Mouse (Mus musculus): ENCODE results near the gene Nmnat2. TPM values are rescaled to one million over a fixed set of nuclear protein-coding genes. Genes with fewer than 3 reads are reported as not detected.
"Not testable (repeated sequence)": the region's sequence is repeated elsewhere in the genome, so short reads cannot be mapped to it uniquely, and the experiment has no call there.

Gene Nmnat2
- total RNA-seq, 1 experiment from 2014 or later: 0.38 TPM

GRCm38 (mm10) chr1:153075087-153075736 lies 120.4 kb downstream of the Nmnat2 start:
- ATAC-seq (replicated peaks; ENCODE audit: insufficient number of reproducible peaks, low FRiP score, low TSS enrichment, poor library complexity, severe bottlenecking): no peak

GRCm38 (mm10) chr1:153075955-153076354 lies 121.2 kb downstream of the Nmnat2 start:
- ATAC-seq (replicated peaks; ENCODE audit: insufficient number of reproducible peaks, low FRiP score, low TSS enrichment, poor library complexity, severe bottlenecking): no peak

DNA sequence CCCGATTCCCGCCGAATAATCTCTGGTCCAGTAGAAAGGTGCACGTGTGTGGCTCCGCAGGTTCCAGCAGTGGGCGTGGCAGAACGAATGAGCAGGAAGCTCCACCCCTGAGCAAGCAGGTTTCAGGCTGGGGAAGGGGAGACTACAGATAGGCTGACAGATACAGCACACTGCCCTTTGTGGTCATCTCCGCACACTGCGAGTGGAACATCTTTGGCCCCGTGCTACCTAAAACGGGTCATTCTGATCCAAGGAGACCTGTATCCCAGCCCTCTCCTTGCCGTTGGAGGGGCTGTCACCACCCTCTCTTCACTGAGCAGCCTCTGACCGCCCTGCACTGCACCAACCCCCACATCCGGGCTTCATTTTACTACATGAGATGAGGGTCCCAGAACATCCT lies 128.4 kb downstream of the Nmnat2 start:
- not testable (repeated sequence) for ATAC-seq (replicated peaks; ENCODE audit: insufficient number of reproducible peaks, low FRiP score, low TSS enrichment, poor library complexity, severe bottlenecking)

DNA sequence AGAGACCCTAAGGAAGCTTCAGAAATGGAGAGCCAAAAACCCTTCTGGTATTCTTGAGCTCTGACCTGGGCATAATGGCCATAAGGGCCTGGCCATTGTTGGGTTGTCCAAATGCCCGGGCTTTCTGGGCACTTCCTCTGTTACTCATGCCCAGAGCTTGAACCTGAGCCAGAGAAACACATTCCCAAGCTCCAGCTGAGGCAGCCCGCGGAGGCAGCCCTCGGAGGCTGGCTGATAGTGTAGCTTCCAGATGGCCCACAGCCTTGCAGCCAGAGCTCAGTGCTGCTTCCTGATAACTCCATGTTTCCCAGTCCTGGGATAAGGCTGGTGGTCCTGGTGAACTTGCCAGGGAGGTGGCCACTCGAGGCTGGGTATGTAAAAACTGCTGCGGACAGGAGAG lies 129.4 kb downstream of the Nmnat2 start:
- no peak for ATAC-seq (replicated peaks; ENCODE audit: insufficient number of reproducible peaks, low FRiP score, low TSS enrichment, poor library complexity, severe bottlenecking)

DNA sequence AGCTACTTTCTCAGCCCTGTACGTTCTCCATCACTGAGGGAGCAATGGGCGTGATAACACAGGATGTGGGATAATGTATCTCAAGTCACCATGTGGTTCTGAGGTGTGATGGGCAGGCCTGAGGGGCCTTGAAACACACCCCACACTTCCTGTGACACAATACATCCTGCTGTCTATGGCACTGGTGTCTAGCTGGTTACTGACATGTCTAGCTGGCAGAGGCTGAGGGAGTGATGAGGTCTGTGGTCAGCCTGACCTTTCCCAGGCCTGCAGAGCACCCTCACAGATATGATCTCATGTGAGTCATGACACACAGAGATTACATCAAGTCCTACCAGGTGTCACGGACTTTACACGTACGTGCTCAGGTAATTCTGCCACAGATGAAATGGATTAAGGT lies 130.4 kb downstream of the Nmnat2 start:
- peak; percentile 96 for ATAC-seq (replicated peaks; ENCODE audit: insufficient number of reproducible peaks, low FRiP score, low TSS enrichment, poor library complexity, severe bottlenecking)

DNA sequence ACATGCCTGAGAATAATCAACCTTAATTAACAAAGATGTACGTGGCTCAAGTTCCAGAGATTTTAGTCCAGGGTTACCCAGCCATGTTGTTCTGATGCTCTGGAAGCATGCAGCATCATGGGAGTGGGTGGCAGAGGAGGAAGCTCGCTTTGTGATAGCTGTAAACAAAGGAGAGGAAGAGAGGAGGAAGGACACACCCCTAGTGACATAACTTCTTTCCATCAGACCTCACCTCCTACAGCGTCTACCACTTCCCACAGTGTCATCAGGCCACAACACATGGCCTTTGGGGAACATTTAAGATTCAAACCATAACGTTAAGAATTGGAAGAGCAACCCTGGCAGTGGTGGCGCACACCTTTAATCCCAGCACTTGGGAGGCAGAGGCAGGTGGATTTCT lies 133.0 kb downstream of the Nmnat2 start:
- ATAC-seq (replicated peaks; ENCODE audit: insufficient number of reproducible peaks, low FRiP score, low TSS enrichment, poor library complexity, severe bottlenecking): no peak

DNA sequence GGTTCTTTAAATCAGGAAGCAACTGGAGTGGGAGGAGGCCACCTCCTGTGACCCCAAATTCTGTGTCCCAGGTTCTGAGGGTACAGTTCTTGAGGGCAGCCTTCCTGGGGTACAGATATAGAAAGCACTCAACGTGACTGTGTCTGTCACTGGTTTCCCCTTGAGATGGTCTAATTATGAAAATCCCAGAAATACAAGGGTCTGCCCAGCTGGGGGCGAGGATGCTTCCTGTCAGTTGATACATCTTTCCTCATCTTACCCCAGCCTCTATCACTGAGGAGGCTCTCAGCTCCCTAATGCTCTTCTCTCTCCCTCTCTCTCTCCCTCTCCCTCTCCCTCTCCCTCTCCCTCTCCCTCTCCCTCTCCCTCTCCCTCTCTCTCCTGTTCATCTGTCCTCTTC lies 135.3 kb downstream of the Nmnat2 start:
- no peak for ATAC-seq (replicated peaks; ENCODE audit: insufficient number of reproducible peaks, low FRiP score, low TSS enrichment, poor library complexity, severe bottlenecking)

DNA sequence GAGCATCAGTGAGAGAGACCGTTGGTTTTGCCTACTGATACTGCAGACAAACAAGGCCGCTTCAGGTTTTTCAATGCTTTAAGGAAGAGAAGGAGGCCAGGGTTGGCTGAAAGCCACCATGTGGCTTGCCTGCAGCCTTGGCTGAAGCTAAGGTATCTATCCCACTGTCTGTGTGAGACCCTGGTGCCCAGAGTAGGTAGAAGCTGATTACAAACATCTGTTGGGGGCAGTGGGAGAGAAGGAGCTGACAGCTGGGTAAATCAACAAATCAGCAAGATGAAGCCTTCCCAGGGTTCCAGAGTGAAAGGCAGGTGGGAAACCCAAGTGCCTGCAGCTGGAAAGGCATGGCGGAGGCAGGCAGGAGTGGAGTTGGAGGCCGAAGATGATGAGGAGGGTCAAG lies 136.0 kb downstream of the Nmnat2 start:
- no peak for ATAC-seq (replicated peaks; ENCODE audit: insufficient number of reproducible peaks, low FRiP score, low TSS enrichment, poor library complexity, severe bottlenecking)

DNA sequence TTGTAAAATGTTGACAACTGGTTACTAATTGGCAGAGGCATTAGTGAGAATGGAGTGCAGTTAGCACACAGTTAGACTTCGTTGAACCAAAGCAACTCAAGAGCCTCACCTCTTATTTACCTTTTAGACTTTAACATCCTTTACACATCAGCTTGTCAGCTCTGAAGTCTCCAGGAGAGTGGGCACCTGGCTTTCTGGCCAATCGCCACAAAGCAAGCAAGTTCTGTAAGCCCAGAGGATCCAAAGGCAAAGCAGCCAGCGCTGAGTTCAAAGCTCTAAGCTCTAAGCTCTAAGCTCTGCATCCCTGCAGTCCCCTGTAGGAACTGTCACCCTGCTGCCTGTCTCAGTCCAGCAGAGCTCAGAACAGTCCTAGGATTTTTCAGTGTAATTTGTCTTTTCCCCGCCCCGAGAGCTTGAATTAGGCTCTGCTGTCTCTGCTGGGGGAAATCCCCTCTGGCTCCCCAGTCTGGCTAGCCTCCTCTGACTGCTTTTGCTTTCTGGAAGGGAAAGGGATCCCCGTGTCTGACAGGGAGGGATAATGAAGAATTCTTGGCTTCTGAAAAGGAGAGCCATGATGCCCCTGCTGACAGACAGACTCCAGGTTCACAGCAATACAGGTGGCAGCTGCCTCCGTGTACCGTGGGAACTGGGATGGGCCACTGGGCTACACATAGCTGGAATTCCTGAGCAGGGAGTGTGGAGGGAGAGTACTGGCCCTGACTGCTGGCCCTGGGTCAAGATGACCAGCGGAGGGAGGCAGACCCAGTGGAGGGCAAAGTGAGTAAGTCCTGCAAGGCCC lies 136.8 kb downstream of the Nmnat2 start:
- no peak for ATAC-seq (replicated peaks; ENCODE audit: insufficient number of reproducible peaks, low FRiP score, low TSS enrichment, poor library complexity, severe bottlenecking)

- ATAC-seq (replicated peaks; ENCODE audit: insufficient number of reproducible peaks, low FRiP score, low TSS enrichment, poor library complexity, severe bottlenecking): no peak; the same call in 1 of the 2 replicates
Observed at GRCm38 (mm10) chr1:153092237-153092975, 137.6 kb downstream of the Nmnat2 start.

DNA sequence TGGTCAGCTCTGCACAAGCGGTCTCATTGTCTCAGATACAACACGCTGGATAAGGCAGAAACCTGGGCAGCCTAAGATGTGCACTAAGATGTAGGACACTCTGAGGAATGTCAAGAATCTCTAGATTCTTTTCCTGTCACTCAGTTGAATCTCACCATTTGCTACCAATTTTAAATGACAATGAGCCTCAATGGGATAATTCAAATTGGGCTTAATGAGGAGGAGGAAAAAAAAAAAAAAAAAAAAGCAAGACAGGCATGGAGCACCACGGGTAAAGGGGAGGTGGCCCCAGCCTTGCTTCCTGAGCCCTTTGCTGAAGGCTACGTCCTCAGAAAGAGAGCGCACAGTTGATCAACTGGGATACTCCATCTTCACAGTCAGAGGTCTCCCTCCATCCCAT lies 138.4 kb downstream of the Nmnat2 start:
- no peak for ATAC-seq (replicated peaks; ENCODE audit: insufficient number of reproducible peaks, low FRiP score, low TSS enrichment, poor library complexity, severe bottlenecking)

- ATAC-seq (replicated peaks; ENCODE audit: insufficient number of reproducible peaks, low FRiP score, low TSS enrichment, poor library complexity, severe bottlenecking): no peak
Observed at GRCm38 (mm10) chr1:153093581-153093980, 138.8 kb downstream of the Nmnat2 start.

GRCm38 (mm10) chr1:153094226-153095076 lies 139.7 kb downstream of the Nmnat2 start:
- no peak for ATAC-seq (replicated peaks; ENCODE audit: insufficient number of reproducible peaks, low FRiP score, low TSS enrichment, poor library complexity, severe bottlenecking)

- no peak for ATAC-seq (replicated peaks; ENCODE audit: insufficient number of reproducible peaks, low FRiP score, low TSS enrichment, poor library complexity, severe bottlenecking)
Observed at GRCm38 (mm10) chr1:153095328-153095727, 140.5 kb downstream of the Nmnat2 start.

- ATAC-seq (replicated peaks; ENCODE audit: insufficient number of reproducible peaks, low FRiP score, low TSS enrichment, poor library complexity, severe bottlenecking): no peak
Observed at GRCm38 (mm10) chr1:153095826-153096727, 141.3 kb downstream of the Nmnat2 start.

DNA sequence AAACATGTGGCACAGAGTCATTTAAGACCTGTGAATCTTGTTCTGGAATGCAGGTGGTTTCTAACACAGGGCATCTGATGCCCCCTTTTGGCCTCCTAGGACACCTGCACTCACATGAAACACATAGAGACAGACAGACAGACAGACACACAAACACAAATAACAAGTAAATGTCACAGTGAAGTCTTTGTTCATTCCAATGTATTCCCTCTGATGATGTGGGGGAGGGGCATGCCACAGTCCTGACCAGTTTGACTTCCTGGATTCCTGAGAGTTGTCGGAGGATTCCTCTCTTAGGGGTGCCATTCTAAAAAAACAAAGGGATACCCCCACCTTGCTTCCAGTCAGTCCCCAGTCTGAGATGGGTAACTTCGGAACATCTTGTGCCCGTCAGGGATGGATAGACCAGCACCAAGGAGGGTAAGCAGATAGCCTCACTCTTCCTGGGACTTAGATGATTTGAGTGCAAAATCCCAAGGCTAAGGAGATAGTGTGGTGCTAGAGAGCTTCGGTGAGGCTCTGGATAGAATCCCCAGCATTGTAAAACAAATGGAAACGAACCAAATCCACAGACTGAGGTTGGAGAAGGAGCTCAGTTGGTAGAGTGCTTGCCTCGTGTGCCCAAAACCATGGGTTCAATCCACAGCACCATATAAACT lies 142.4 kb downstream of the Nmnat2 start:
- ATAC-seq (replicated peaks; ENCODE audit: insufficient number of reproducible peaks, low FRiP score, low TSS enrichment, poor library complexity, severe bottlenecking): no peak

- ATAC-seq (replicated peaks; ENCODE audit: insufficient number of reproducible peaks, low FRiP score, low TSS enrichment, poor library complexity, severe bottlenecking): no peak
Observed at GRCm38 (mm10) chr1:153098586-153098985, 143.8 kb downstream of the Nmnat2 start.

All from monocyte, adult 5-6 weeks (primary cell).